Mouse (Mus musculus) leukemia stem cell, adult 10-12 weeks (primary cell): ENCODE results near the gene Myo18b. TPM values are rescaled to one million over a fixed set of nuclear protein-coding genes. Genes with fewer than 3 reads are reported as not detected.

ENCODE experiments used
- polyA plus RNA-seq: library from polyadenylated mRNA; stranded (reverse); fragments of >175 nt; gene quantifications from 2 replicates; pipeline ENCODE4 v1.2.3, GENCODE M21; 2012; ENCODE audit warnings: low replicate concordance

Gene Myo18b
- 0.67 and 1.1 TPM in 2 replicates for polyA plus RNA-seq

GRCm38 (mm10) chr5:112895674-112896654 is at the start of gene Myo18b:
Myo18b (minus strand) TSS chr5:112896362.

Other genes with a start within 250 kb of the Myo18b start
- 0.76 and 0.87 TPM in 2 replicates for gene Grk3, start 119.4 kb upstream of the Myo18b start, polyA plus RNA-seq
- gene Crybb2, start 173.8 kb upstream of the Myo18b start, polyA plus RNA-seq, result not detected in 2 replicates
- 3.0 and 8.5 TPM in 2 replicates for gene Crybb3, start 185.2 kb upstream of the Myo18b start, polyA plus RNA-seq